Mouse (Mus musculus) testis, adult 2 months (tissue): ENCODE results near the gene Tmem184b.

Experiments
- CTCF ChIP-seq: fragments of 200-500 bp; IDR thresholded peaks from 2 replicates; pipeline ENCODE4 v1.5.1; 2012; ENCODE audit warnings: low read depth, mild to moderate bottlenecking, inconsistent platforms, low read length, moderate library complexity; ENCODE audit not compliant: control insufficient read depth, insufficient read depth, insufficient replicate concordance
- POLR2A ChIP-seq: fragments of 200-500 bp; IDR thresholded peaks from 2 replicates; pipeline ENCODE4 v1.6.1; 2012; ENCODE audit warnings: low read depth, mild to moderate bottlenecking, inconsistent platforms, low read length, moderate library complexity; ENCODE audit not compliant: control insufficient read depth

DNA sequence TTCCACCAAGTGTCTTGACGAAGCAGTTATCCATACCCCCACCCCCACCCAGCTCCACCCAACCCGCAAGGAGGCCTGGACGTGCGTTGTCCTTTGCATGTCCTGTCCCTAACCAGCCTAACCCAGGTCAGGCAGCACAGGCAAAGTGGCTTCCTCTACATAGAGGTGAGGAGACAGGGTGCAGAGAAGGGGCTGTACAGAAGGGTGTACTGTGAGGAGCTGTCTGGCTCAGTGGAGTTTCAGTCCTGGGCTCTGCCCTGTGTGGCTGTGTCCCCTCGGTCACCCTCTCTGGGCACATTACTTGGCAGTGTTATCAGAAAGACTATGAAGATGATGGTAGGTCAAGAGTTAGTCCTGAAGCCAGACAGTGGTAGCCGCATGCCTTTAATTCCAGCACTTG, 50.9 kb downstream of the Tmem184b start:
- TF ChIP-seq CTCF, result no peak
- no peak for TF ChIP-seq POLR2A
